ENCODE assay signal across 14 mouse cellular contexts in genomic region chr6:96853065-96853464, GRCm38 (mm10).
DNase-seq lines count a peak whose midpoint lies in the region; TF ChIP-seq lines count a peak whose summit lies in the region.
"Had no signal": no experiment of that assay in that cellular context is flagged by ENCODE, and none has a peak within 500 bp of the region (broad histone marks: within the 10 kb centered on the region; RNA-seq: fewer than 3 reads in every experiment).

No protein-coding gene starts in this region.

- H3K9ac ChIP-seq in heart, adult 2 months (ENCODE audit: low read depth, low read length), result no peak overlapping the region
- no peak overlapping the region for H3K9ac ChIP-seq in ES-E14 (ENCODE audit: insufficient read depth, low read depth, low read length, poor library complexity, severe bottlenecking)

- H3K4me3 ChIP-seq in heart, adult 2 months, result no peak overlapping the region
- H3K4me3 ChIP-seq in left cerebral cortex, adult 2 months, result no peak overlapping the region
- no peak overlapping the region for H3K4me3 ChIP-seq in ES-E14 (ENCODE audit: insufficient read depth in 1 of 2, low read depth in 1 of 2, low read length in 2 of 2, poor library complexity in 1 of 2, severe bottlenecking in 1 of 2)
- H3K4me3 ChIP-seq: forebrain, embryonic 10.5 days; midbrain, embryonic 10.5 days had no signal

- H3K27ac ChIP-seq in heart, adult 2 months, result no peak overlapping the region
- no peak overlapping the region for H3K27ac ChIP-seq in left cerebral cortex, adult 2 months
- H3K27ac ChIP-seq in ES-E14 (ENCODE audit: insufficient read depth, low read depth, low read length, poor library complexity, severe bottlenecking), result no peak overlapping the region
- H3K27ac ChIP-seq: forebrain, embryonic 10.5 days; midbrain, embryonic 10.5 days had no signal

- in situ Hi-C loops in ES-E14 (cut with MboI; ENCODE audit: low sequenced_read_pairs in 2 of 2, unreplicated experiment in 2 of 2), result loop anchor here (10.0 to 25.0 kb wide), 2 partner anchors 252 to 259 kb away; no protein-coding TSS in a partner anchor

- TF ChIP-seq POLR2A in heart, adult 2 months (IDR thresholded peaks at IDR 0.05; ENCODE audit: insufficient read depth, low read depth, low read length), result no peak

- H3K9me3 ChIP-seq in ES-E14 (ENCODE audit: control insufficient read depth, insufficient read depth, low read depth, low read length), result no peaks in the 10 kb centered on the region
- H3K9me3 ChIP-seq: forebrain, embryonic 10.5 days; midbrain, embryonic 10.5 days had no signal

- peak; percentile 41 for TF ChIP-seq CTCF in heart, adult 2 months (IDR thresholded peaks at IDR 0.05)
- peak; percentile 45 for TF ChIP-seq CTCF in left cerebral cortex, adult 2 months (IDR thresholded peaks at IDR 0.05)

- H3K4me1 ChIP-seq in heart, adult 2 months (ENCODE audit: control insufficient read depth, insufficient read depth, low read length), result no peaks in the 10 kb centered on the region
- H3K4me1 ChIP-seq in ES-E14 (ENCODE audit: control insufficient read depth in 2 of 2, insufficient read depth in 2 of 2, low read length in 2 of 2, poor library complexity in 1 of 2), result no peaks in the 10 kb centered on the region
- H3K4me1 ChIP-seq: forebrain, embryonic 10.5 days; midbrain, embryonic 10.5 days had no signal

- 72% methylated on average over 7 of the region's 7 CpGs for WGBS in heart, adult 2 months

- no peaks in the 10 kb centered on the region for H3K36me3 ChIP-seq in heart, adult 2 months (ENCODE audit: control insufficient read depth, insufficient read depth, low read length)
- no peaks in the 10 kb centered on the region for H3K36me3 ChIP-seq in ES-E14 (ENCODE audit: control insufficient read depth, insufficient read depth, low read length, poor library complexity, severe bottlenecking)
- H3K36me3 ChIP-seq: forebrain, embryonic 10.5 days; midbrain, embryonic 10.5 days had no signal

- intact Hi-C loops in heart, adult 2 months (cut with DNase I), result no loop called here
- intact Hi-C loops in left cerebral cortex, adult 2 months (cut with DNase I), result no loop called here
- intact Hi-C loops in left cerebral cortex, postnatal 25 days (cut with DNase I), result no loop called here

- no peak for TF ChIP-seq EP300 in heart, adult 2 months (IDR thresholded peaks at IDR 0.05; ENCODE audit: insufficient read depth, low read depth, low read length)

- no peak for DNase-seq in heart, adult 2 months
- DNase-seq in heart, adult 18-20 months, result no peak
- DNase-seq in left cerebral cortex, adult 2 months (ENCODE audit: extremely low spot score in 1 of 2, low spot score in 2 of 2), result no peak
- no peak for DNase-seq in left cerebral cortex, postnatal 25 days (ENCODE audit: low spot score in 2 of 2)
- peak; percentile 13 for DNase-seq in ES-E14 (ENCODE audit: low read depth, low spot score)
- peak; percentile 29 for DNase-seq in retina, postnatal 1 day
- DNase-seq in frontal cortex, postnatal 25 days (ENCODE audit: low spot score in 2 of 2), result no peak
- DNase-seq: B cell, adult 2 months; cerebellum, adult 11 months; cerebellum, postnatal 36 days; spleen, adult 18-20 months; thymus, postnatal 36 days had no signal

- H3K79me2 ChIP-seq in heart, adult 2 months (replicated peaks; ENCODE audit: control insufficient read depth, insufficient read depth, low read length), result no peaks in the 10 kb centered on the region

- H3K27me3 ChIP-seq in heart, adult 2 months (ENCODE audit: control insufficient read depth, insufficient read depth, low read length), result no peaks in the 10 kb centered on the region

TF ChIP-seq in ES-E14, 5 proteins besides CTCF, POLR2A, EP300 and RAD21:
- TF ChIP-seq ZC3H11A (IDR thresholded peaks at IDR 0.05; ENCODE audit: borderline replicate concordance, low read depth, low read length) (peak; percentile 24; the same call in 1 of the 2 replicates), MAFK (IDR thresholded peaks at IDR 0.05; ENCODE audit: insufficient read depth, low read depth, low read length) (no peak), CHD2 (IDR thresholded peaks at IDR 0.05; ENCODE audit: low read depth, low read length) (no peak), ZNF384 (IDR thresholded peaks at IDR 0.05; ENCODE audit: low read depth, low read length) (peak; percentile 97), HCFC1 (IDR thresholded peaks at IDR 0.05; ENCODE audit: borderline replicate concordance, insufficient read depth, low read length) (no peak)

Comparison
In these comparisons a context has a peak if more than half of its experiments do, and no peak if none do; other contexts are left out.
1. DNase-seq: peak in ES-E14 (single experiment) and retina, postnatal 1 day (single experiment); none in heart, adult 2 months (0 of 2), heart, adult 18-20 months (0 of 2), left cerebral cortex, adult 2 months (0 of 2), left cerebral cortex, postnatal 25 days (0 of 2) and frontal cortex, postnatal 25 days (0 of 2).